Mouse (Mus musculus) cerebellum, postnatal 14 days (tissue): ENCODE data around the gene Acp5.

Experiments used
- DNase-seq, 2 experiments: peaks; one replicate each; pipeline ENCODE4 v3.0.0; 2021; ENCODE audit warnings: mixed read lengths in 2 of 2

The Acp5 gene

DNA sequence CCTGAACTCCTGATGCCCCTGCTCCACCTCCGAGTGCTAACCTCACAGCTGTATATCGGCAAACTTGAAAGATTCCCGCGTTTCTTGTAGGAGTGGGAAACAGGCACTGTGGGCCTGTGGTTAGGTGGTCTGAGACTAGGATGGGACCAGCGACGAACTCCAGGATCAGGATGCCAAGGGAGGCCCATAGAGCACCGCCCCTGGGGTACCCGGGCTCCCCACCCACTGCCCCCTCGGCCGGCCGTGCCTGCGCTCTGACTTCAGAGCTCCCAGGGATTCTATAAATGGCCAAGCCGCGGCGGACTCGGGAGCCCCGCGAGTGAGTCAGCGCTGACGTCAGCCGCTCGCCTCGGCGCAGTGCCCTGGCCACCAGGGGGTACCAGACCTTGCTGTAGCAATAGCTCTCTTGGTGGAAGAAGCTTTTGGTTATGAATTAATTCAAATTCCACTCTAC lies 39.6 kb downstream of the Acp5 start:
- DNase-seq: peak; percentile 86 to 90

DNA sequence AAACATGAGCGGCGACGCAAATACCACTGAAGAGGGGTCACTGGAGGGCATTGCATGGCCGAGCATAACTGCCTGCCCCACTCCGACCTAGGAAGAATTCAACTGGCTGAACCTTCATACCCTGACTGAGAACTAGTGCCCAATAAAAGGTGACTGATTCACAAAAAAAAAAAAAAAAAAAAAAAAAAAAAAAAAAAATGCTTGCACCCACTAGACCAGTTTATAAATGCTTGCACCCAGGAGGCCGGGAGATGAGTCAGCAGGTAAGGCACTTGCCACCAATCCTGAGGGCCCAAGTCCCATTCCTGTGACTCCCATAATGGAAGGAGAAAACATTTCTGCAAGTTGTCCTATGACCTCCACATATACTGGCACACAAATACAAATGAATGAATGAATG lies 42.8 kb downstream of the Acp5 start:
- no peak for DNase-seq

DNA sequence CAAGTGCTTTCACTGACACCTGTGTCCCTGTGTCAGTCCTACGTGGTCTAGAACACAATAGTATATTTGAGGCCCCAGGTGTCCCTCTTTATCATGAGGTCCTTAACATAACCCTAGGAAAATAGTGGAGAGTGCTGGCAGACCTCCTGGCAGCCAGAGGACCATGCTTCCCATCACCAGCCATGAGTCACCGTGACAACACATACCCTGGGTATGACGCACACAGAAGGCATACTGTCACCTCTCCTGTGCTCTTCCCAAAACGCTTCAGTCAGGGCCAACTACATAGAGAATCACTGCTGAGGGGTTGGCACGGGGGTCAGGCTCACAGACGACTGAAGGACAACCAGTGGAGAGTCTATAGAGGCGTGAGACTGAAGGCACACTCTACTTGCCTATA lies 45.5 kb downstream of the Acp5 start:
- DNase-seq: no peak

DNA sequence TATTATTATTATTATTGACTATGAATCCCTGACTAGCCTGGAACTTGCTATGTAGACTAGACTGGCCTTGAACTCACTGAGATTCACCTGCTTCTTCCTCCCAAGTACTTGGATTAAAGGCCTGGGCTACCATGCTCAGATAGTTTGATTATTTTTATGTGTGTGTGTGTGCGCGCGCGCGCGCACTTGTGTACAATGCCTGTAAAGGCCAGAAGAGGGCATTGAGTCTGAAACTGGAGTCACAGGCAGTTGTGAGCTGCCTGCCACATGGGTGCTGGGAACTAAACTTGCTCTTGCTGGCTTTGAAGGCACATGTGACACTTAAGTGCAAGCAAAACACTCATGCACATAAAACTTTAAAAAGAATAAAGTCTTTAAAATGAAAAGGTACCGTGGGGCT lies 46.2 kb downstream of the Acp5 start:
- DNase-seq: no peak

DNA sequence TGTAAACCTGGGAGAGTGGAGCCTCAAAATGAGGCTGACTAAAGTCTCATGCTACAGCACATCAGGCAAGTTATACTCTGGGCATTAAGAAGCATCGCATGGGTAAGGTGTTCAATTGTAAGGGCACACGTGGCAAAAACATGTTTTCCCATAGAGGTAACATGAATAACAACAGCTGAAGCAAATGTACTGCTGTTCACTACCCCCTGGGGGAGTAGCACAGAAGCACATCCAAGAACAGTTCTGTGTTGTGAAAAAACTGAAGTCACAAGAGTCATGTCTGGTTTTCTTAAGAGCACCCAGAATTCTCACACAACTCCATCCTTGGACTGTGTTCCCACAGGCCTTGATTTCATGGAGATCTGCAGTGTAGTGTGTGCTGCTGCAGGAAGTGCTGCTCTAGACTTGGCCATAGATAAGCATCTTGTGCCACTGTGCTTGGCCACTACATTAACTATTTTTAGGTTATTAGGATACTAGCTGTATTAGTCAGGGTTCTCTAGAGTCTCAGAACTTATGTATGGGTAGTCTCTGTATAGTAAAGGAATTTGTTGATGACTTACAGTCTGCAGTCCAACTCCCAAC lies 48.4 kb downstream of the Acp5 start:
- no peak for DNase-seq

DNA sequence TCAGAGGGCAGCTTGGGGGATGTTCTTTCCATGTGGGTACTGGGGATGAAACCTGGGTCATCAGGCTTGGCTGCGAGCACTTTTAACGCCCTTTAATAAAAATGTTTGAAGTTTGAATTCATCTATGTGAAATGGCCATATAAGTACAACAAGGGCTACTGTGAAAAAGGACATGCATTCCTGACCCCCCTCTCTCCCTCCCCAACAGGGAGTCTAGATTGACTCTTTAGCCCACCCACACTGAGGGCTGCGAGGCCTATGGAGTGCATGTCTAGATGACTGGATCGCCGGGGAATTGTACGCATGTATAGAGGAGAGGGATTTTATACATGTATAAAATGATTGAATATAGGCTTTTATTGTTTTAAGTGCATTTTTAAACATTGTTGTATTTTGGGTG lies 49.5 kb downstream of the Acp5 start:
- no peak for DNase-seq

DNA sequence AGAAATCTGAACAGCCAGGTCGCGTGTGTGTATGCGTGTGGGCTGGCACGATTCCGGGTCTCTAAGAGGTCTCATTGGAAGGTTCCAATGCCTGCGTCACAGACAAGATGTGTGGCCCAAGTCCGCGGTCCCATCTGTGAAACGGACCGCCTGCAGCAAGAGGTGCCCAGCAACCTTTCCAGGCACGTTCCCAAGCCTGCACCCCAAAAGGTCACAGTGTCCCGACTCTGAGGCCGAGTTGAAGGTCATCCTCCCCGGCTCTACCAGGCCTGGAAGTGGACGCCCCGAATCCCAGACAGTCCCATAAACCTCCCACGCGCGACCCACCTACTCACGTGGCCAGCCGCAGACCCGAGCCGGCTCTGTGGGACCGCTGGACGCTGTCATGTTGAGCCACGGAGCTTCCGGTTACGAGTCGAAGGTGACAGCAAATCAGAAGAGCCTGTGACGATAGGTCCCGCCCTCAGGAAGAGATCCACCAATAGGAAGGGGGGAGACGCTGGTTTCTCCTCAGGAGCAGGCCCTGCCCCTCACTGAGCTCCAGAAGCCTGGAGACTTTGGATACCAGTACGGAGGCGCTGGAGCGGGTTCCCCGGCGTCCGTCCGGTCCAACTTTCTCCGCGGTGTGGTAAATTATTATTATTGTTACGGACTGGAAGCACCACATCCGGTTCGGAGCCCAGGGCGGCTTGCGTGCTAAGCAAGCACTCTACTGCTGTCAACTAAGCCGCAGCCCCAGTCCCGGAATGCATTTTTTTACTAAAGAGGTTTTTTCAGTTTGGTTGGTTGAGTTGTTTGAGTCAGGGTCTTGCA lies 50.3 kb downstream of the Acp5 start, which contains the start of gene Ecsit:
TSS of gene Ecsit (minus strand) at position 417 of the 813 bp plus-strand sequence.
- peak; percentile 94 to 96 for DNase-seq

DNA sequence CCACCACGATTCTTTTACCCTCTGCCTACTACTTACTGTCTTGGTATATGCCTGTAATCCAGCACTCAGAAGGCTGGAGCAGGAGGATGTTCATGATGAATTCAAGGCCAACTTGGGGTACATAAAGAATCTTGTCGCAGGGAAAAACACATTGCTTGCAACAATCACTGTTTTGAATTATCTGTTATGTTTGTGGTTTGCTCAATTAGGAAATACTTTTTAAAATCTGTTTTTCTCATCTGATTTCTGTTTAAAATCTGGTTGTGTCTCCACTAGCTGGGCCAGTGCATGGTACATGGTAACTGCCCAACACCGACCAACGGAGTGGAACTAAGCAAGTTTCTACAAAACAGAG lies 50.9 kb downstream of the Acp5 start:
- no peak for DNase-seq
